Mouse (Mus musculus): Measurements from ENCODE around the gene Sgo1.

Sgo1 gene

GRCm38 (mm10) chr17:53643360-53643759, 45.8 kb downstream of the Sgo1 start:
- DNase-seq, result no peak

- DNase-seq, result no peak
Measured at GRCm38 (mm10) chr17:53631344-53631743, 57.8 kb downstream of the Sgo1 start.

GRCm38 (mm10) chr17:53628131-53628530, 61.0 kb downstream of the Sgo1 start:
- no peak for DNase-seq

- peak; percentile 30 for DNase-seq
Measured at GRCm38 (mm10) chr17:53627497-53627896, 61.6 kb downstream of the Sgo1 start.

GRCm38 (mm10) chr17:53626160-53626559, 63.0 kb downstream of the Sgo1 start:
- DNase-seq, result no peak
